Mouse (Mus musculus): ENCODE results near the gene Myom3.

Gene Myom3

DNA sequence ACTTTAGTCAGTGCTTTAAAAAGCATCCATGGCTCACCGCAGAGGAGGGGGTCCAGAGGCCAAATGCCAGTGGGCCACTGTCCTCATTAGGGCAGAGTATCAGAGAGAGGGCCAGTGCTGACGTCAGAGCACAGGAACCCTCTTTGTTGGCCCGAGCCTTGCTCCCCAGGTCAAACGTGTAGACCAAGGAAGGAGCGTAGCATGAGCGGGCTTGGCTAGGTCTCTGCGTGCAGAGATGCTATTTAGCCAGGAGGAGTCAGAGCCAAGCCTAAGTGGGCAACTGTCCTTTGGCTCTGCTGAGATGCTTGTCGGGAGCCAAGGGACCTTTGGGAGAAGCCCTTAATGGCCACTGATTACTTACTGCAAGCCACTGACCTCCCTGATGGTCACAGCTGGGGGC is 1.5 kb downstream of the Myom3 start:
- DNase-seq (ENCODE audit: inconsistent age in 2 of 2, low spot score in 1 of 2), result no peak

DNA sequence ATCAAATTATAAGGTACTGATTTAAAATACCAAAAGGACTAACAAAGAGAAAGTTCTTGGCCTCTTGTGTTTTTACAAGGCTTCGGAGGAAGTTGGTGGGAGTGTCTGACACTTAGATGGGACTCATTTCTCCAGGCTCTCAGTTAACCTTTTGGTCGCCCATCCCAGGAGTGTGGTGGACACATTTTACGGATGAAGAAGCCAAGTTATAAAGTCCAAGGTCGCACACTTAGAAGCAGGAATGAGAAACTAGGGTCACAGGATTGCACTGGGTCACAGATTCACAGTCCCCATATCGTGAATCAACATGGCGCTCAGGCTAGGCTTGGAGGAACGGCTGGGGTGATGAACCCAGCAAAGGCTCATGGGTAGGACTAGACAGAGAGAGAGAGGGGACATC is 2.1 kb downstream of the Myom3 start:
- no peak for DNase-seq (ENCODE audit: inconsistent age in 2 of 2, low spot score in 1 of 2)

DNA sequence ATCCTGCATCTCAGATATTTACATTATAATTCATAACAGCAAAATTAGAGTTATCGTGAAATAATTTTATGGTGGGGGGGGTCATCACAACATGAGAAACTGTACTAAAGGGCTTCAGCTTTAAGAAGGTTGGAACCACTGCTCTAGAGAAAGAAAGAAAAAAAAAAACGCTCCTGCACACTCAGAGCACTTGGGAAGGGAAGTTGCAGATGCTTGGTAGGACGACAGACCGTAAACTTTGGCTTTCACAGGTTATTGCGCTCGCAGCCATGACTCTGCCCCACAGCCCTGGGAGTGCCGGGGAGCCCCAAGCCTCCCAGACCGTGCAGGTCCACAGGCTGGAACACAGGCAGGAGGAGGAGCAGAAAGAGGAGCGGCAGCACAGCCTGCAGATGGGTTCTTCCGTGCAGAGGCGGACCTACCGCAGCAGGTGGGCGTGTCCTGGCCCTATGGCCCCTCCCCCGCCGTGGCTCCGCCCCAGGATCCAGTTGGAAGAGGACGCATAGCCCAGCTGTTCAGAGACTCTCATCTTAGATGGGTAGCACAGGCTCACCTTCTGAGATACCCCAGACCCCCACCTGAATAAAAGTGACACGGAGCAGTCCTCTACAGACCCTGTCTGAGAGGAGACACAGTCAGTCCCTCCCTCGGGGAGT is 2.9 kb downstream of the Myom3 start:
- peak; percentile 80 to 93 for DNase-seq (ENCODE audit: inconsistent age in 2 of 2, low spot score in 1 of 2)

DNA sequence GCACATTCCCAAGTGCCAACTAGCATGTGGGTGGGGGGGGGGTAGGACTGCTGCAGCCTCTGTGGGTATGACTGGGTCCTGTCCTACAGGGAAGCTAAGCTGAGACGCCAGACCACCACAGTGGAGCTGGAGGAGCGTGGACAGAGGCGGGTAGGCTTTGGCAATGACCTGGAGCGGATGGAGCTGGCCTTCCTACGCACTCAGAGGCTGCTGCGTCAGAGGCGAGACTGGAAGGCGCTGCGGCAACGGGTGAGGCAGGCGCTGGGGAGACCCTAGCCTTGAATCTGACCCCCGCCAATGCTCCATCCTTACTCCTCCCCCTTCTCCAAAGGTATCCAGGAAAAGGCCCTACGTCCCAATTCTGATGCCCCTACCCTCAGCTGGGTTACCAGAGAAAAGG is 5.2 kb downstream of the Myom3 start:
- no peak for DNase-seq (ENCODE audit: inconsistent age in 2 of 2, low spot score in 1 of 2)

DNA sequence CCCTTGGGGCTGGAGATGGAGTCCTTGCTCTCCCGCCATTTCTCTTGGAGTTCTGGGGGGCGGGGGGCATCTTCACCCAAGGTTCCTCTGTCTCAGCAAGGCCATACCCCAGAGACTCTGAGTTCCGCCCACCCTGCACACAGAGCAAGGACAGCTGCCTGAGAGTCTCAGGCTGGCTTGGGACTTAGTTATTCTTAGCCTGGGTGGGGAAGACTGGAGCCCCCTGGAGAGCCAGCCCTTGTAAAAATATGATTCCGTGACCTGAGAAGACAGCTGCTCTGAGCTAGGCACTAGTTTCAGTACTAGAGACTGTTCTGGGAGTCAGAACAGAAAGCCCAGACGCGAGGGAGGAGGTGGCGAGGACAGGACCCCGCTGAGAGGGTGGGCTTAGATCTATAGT is 6.2 kb downstream of the Myom3 start:
- no peak for DNase-seq (ENCODE audit: inconsistent age in 2 of 2, low spot score in 1 of 2)

DNA sequence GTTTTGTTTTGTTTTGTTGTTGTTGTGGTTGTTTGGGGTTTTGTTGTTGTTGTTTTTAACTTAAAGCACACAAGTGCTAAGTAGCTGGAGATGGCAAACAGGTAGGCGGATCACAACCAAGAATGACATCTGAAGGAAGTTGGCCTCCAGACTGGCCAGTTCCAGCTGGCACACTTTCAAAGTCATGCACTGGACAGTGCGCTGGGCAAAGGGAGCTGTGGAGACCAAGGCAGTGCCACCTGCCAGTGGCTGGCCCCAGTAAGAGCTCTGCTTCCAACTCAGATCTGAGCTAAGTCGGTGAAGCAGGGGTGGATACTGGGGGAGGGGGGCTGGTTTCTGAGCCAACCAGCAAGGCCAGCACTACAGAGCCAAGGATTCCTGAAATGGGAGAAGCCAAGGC is 7.5 kb downstream of the Myom3 start:
- DNase-seq (ENCODE audit: inconsistent age in 2 of 2, low spot score in 1 of 2), result peak; percentile 39 to 81

DNA sequence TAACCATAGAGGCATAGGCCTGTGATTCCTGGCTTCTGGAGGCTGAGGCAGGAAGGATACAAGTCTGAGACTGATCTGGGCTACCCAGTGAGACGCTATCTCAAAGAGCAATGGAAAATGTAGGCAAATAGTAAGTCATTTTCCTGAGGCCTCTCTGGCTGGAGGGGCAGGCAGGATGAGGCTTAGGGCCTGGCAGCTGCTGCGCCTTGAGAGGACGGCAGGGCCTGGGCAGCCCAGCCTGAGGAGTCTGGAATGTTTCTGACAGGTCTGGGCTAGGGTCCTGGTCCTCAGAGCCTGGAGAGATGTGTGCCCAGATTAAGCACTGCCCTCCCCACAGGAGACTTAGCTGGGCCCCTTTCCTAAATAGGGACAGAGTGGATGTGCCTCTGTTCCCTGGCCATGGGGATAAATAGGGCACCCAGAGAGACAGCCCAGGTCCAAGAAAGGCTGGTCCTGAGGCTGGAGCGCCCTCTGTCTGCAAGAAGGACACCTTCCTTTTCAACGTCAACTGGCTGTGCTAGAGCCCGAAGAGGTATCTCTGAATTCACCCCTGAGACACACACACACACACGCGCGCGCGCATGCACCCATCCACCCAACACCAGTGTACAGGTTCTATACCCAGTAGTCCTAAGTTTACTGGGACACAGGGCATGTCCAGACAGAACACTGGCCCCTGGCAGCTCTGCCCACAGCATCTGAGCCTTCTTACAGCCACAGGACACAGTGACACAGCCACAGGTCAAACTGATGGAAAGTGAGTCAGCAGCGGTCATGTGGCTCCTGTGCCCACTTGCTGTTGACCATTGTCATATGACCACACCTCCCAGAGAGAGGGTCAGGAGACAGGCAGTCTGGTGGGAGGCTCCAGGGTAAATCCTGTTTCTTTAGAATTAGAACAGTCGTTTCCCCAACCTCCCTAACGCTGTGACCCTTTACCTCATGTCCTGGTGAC is 9.3 kb downstream of the Myom3 start:
- DNase-seq (ENCODE audit: inconsistent age in 2 of 2, low spot score in 1 of 2), result peak; percentile 43 to 77

DNA sequence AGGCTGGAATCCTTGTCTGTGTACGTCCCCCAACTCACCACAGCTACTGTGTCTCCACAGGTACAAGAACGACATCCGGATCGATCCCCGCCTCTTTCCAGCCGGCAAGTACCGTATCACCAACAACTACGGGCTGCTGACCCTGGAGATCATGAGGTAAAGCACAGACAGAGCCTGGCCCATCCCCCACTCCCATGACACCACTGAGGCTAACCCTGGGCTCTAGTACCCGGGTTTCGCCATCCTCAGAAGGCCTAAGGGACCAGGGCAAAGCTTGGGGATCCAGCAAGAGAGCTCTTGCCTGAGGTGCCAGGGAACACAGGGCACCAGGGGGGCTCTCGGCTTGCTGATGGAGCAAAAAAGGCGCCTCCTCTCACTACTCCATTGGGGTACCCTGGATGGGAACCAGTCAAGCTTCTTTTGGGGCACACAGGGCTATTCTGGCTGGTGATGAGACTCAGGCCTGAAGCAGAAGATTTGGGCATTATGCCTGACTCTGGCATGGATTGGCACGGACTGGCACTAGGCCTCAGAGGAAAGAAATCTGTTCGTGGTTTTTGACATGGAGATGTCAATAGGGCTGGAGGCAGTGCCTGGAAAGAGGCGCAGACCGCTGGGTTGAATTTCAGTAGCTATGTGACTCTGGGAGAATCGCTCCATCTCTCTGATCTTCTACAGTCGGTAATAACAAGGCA is 11.2 kb downstream of the Myom3 start:
- peak in 1 of 2 experiments; percentile 34 for DNase-seq (ENCODE audit: inconsistent age in 2 of 2, low spot score in 1 of 2)

DNA sequence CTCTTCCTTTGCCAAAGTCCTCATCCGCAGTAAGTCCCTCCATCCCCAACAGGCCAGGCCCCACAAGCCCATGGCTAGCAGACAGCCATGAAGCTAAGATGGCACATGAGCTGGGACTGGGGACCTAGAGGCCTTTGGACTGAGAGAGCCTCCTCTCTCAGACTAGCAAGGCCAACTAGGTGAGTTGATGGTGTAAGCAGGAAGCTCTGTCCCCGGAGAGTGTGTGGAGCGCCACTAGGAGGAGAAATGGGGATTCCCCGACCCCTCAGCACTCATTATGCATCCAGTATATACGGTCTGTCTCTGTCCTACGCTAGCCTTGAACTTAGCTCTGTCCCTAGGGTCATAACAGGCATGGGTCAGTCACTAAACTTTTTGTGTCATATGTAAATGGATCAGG is 12.1 kb downstream of the Myom3 start:
- no peak for DNase-seq (ENCODE audit: inconsistent age in 2 of 2, low spot score in 1 of 2)

DNA sequence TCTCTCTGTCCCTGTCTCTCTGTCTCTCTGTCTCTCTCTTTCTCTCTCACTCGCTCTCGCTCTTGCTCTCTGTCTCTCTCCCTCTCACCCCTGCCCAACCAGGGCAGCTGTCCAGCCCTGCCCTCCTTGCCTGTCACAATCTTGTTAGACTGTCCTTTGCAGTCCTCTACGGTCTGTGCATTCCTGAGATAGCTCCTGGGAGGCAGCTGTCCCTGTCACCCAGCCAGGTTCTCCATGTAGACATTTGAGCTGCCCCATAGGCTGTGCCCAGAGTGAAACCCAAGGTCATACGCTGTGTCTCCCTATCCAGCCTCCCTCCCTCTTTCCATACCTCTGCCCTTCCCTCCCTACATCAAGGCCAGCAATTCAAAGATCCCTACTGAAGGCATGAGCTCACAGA is 13.2 kb downstream of the Myom3 start:
- no peak for DNase-seq (ENCODE audit: inconsistent age in 2 of 2, low spot score in 1 of 2)

DNA sequence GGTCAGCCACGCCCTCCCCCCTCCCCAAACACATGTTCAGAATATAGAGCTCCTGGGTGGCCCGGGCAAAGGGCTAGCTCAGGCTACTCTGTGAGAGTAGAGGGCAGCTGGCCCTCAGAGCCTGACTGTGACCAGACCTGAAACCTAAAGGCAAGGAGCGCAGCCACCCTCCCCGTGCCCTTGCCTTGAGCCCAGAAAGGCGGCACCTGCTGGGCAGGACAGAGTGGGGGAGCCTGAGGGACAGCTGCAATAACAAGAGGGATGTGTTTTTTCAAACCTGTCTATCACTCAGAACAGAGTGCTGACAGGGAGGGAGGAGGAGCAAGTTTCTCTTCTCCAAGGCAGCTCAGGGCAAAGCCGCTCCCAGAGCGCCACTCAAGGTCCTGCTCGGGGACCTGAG is 15.0 kb downstream of the Myom3 start:
- no peak for DNase-seq (ENCODE audit: inconsistent age in 2 of 2, low spot score in 1 of 2)

DNA sequence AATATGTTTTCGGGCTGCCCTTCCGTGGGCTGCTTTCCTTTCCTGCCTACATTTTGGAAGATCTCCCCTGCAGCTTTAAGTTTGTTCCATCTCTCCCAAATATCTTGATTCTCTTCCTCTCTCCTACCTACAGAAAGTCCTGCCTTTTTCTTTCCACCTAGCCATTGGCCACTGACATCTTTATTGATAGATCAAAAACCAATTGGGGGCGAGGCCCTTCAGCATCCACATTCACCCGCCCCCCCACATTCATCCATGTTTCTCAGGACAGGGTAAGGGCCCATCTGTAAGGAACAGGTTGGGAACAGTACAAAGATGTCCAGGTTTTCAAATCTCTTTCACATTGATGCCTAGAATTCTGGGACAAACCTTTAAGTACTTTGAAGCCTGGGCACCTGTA is 17.3 kb downstream of the Myom3 start:
- no peak for DNase-seq (ENCODE audit: inconsistent age in 2 of 2, low spot score in 1 of 2)

DNA sequence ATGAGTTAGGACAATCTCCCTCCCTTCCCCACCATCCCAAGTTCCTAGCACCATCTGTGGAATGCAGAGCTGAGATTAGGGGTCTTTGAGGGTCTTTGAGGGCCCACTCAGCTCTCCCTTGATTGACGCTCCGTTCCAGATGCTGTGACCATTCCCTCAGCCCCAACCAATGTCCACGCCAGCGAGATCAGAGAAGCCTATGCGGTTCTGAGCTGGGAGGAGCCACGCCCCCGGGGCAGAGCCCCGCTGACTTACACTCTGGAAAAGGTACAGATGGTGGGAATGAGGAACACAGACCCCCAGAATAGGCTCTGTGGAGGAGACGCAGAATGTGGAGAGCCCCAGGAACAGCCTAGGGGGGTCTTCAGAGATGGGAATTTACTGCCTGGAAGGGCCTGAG is 20.1 kb downstream of the Myom3 start:
- DNase-seq (ENCODE audit: inconsistent age in 2 of 2, low spot score in 1 of 2), result no peak

DNA sequence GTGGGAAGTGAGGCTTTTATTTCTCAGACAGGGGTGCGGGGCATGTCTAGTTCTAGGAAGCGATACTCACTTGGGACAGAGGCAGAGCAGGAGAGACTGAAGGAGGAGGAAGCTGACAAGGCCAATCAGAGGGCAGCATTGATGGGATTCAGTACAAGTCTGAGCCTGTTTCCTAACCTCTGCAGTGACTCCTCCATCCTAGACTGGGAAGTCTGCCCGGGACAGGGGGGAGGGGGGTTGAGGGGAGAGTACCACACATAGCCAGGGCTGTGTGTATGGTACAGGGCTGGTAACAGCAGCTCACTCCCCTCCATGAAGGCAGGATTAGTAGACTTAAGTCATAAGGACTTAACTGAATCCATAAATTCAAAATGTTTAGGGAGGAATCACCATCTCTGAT is 20.7 kb downstream of the Myom3 start:
- DNase-seq (ENCODE audit: inconsistent age in 2 of 2, low spot score in 1 of 2), result no peak

DNA sequence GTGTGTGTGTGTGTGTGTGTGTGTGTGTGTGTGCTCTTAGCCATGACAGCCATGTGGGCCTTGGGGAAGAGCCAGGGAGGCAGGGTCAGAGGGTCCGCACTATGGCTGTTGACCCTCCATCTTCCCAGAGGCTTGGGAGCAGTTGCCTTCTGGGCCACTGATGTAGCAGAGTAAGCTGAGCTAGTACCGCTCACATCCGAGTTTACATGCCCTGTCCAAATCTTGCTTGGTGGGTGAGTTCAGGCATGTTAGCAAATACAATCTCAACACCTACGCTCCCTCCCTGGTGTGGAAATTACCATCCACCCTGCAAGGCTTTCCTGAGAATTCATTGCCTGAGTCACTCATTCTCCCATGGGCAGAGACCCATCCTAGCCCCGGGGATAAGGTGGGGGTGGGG is 21.8 kb downstream of the Myom3 start:
- no peak for DNase-seq (ENCODE audit: inconsistent age in 2 of 2, low spot score in 1 of 2)

DNA sequence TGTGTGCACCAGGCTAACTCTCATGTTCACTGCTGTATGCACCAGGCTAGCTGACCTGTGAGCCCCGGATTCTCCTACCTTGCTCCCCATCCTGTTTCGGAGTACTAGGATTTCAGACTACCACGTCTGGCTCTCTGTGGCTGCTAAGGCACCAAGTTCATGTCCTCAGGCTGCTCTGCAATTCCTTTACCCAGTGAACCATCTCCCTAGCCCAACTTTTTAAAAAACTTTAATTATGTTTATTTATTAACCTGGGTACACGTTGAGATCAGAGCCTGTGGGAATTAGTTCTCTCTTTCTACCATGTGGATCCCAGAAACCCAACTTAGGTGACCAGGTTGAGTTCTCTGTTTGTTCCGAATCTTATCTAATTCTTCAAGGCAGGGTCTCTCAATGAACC is 27.1 kb downstream of the Myom3 start:
- no peak for DNase-seq (ENCODE audit: inconsistent age in 2 of 2, low spot score in 1 of 2)

DNA sequence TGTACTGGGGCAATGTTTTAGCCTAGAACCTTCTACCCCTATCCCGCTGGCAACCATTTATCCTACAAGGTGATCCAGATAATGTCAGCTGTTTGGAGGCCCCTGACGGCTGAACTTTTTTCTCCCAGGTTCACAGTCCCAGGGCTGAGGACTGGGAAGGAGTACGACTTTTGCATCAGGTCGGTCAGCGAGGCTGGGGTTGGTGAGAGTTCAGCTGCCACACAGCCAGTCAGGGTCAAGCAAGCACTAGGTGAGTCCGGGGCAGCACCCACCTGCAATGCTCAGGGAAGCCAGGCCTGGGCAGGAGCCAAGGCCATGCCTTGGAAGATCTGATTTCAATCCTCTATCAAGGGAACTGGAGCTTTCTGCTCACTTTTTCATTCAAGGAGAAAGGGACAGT is 27.8 kb downstream of the Myom3 start:
- DNase-seq (ENCODE audit: inconsistent age in 2 of 2, low spot score in 1 of 2), result no peak

DNA sequence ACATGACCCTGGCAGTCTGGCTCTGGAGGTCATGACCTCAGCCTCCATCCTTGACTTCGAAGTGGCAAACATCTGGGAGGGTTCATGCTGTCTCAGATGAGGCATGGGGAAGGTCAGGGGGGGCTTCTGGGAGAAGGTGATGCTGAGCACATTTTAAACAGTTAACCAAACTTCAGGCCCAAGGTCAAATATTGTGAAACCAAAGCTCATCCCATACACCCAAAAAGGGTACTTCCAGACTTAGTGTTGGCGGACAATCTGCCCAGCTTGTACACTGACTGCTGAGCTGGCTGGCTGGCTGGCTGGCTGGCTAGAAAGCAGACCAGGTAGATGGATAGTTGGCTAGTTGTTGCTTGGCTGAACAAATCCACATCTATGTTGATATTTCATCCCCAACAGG is 29.6 kb downstream of the Myom3 start:
- DNase-seq (ENCODE audit: inconsistent age in 2 of 2, low spot score in 1 of 2), result no peak

DNA sequence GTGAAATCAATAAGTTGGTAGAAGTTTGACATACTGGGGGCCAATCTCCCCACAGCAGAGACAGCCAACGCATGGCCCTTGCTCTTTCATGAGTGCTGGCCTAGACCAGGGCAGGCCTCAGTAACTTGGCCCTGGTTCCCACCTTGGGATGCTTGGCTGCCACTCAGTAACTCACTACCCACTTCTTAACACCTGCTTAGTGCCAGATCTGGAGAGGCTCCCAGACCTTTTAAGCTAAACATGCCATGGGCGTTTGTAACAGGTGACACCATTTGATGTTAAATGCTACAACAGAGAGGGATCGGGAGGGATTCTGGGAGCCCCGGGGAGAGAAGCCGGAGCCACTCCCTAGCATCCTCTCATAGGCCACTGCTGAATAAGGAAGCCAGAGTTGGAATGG is 33.3 kb downstream of the Myom3 start:
- no peak for DNase-seq (ENCODE audit: inconsistent age in 2 of 2, low spot score in 1 of 2)

DNA sequence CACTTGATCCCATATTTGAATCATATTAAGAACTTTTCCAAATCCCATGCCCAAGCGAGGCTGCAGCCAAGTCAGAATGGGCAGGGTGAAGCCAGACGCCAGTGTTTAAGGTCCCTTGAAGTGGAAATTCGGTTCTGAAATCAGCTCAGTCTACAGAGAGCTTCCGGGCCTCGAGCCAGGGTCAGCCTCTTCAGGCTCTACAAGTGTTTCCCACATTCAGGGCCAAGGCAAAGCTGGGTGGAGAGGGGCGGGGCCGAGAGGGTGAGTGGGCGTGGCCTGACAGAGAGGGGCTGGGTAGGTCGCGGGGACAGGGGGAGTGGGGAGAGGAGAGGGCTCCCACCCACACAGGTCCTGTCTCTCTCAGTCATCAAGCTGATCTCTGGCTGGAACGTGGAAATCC is 38.4 kb downstream of the Myom3 start:
- DNase-seq (ENCODE audit: inconsistent age in 2 of 2, low spot score in 1 of 2), result peak; percentile 33 to 56

DNA sequence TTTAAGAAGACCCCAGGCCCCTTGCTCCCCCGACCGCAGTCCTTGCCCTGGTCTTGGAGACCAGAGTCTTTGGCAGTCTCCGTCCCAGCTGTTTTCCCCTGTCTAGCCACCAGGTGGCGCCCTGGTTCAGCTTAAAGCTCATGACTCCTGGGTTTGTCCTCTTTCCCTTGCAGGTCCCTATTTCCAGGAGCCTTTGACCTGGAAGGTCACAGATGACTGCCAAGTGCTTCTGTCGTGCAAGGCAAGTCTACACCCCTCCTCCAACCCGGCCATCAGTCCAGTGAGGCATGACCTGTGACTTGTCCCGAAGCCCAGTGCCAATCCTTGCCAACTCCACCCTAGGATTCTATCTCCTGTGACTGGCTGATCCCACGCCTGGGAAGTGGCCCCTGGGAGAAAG is 42.0 kb downstream of the Myom3 start:
- DNase-seq (ENCODE audit: inconsistent age in 2 of 2, low spot score in 1 of 2), result peak; percentile 88 to 97

DNA sequence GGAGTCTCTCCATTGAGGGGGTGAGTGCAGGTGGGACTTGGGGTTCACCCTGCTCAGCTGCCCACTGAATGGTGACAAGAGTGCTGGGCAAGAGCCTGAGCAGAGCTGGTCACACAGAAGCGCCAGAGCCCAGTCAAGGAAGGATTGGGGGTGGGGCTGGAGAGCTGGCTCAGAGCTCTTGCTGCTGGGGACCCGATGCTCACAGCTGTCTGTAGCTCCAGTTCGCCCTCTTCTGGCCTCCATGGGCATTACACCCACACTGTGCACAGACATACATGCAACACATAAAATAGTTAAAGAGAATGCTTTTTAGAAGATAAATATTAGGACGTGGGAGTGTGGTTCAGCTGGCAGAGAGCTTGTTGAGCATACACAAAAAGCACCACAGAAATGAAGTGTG is 43.8 kb downstream of the Myom3 start:
- DNase-seq (ENCODE audit: inconsistent age in 2 of 2, low spot score in 1 of 2), result no peak
